Mouse (Mus musculus): Measurements from ENCODE around the gene Ccl9. TPM values are rescaled to one million over a fixed set of nuclear protein-coding genes. Genes with fewer than 3 reads are reported as not detected.

Gene Ccl9
- polyA plus RNA-seq, 2 experiments = 4.2 to 7.3 TPM

- H3K4me2 ChIP-seq (replicated peaks; ENCODE audit: low read depth, low read length, severe bottlenecking) = no peak within 1 kb of the TSS
- H3K4me1 ChIP-seq (ENCODE audit: control insufficient read depth, insufficient read depth, low read length) = peaks cover 15% of the 10 kb centered on the region
- H3K36me3 ChIP-seq (ENCODE audit: control insufficient read depth, insufficient read depth, low read length) = no peaks in the 10 kb centered on the region
- no peak within 1 kb of the TSS for H3K9ac ChIP-seq (ENCODE audit: low read depth, low read length, severe bottlenecking)
- H3K4me3 ChIP-seq (replicated peaks; ENCODE audit: low read length) = no peak within 1 kb of the TSS
- no peaks in the 10 kb centered on the region for H3K27me3 ChIP-seq (ENCODE audit: control insufficient read depth, insufficient read depth, low read length)
- DNase-seq (ENCODE audit: low spot score) (no peak), ATAC-seq (ENCODE audit: low FRiP score, low read depth) (no peak)
- no peak for TF ChIP-seq POLR2A (IDR thresholded peaks at IDR 0.05; ENCODE audit: borderline replicate concordance, extremely low read depth, insufficient read depth, insufficient read length)
- no peaks in the 10 kb centered on the region for H3K9me3 ChIP-seq (ENCODE audit: control insufficient read depth, low read length)
- no peak within 1 kb of the TSS for H3K27ac ChIP-seq (replicated peaks; ENCODE audit: low read depth, low read length)
- 78% methylated on average over 5 of the region's 5 CpGs for WGBS
Measured at GRCm38 (mm10) chr11:83530360-83530759, 48.1 kb downstream of the Ccl9 start, which contains the start of gene Ccl5. Gene Ccl5, minus strand, starts transcription at chr11:83530518.

- ATAC-seq (ENCODE audit: low FRiP score, low read depth) (no peak), DNase-seq (ENCODE audit: low spot score) (no peak)
- Histone ChIP-seq H3K9me3 (ENCODE audit: control insufficient read depth, low read length) (no peaks in the 10 kb centered on the region), H3K9ac (ENCODE audit: low read depth, low read length, severe bottlenecking) (no peak overlapping the region), H3K27me3 (ENCODE audit: control insufficient read depth, insufficient read depth, low read length) (no peaks in the 10 kb centered on the region), H3K36me3 (ENCODE audit: control insufficient read depth, insufficient read depth, low read length) (no peaks in the 10 kb centered on the region), H3K4me2 (replicated peaks; ENCODE audit: low read depth, low read length, severe bottlenecking) (no peak overlapping the region), H3K4me1 (ENCODE audit: control insufficient read depth, insufficient read depth, low read length) (peaks cover 1% of the 10 kb centered on the region), H3K4me3 (replicated peaks; ENCODE audit: low read length) (no peak overlapping the region), H3K27ac (replicated peaks; ENCODE audit: low read depth, low read length) (no peak overlapping the region)
- no peak for TF ChIP-seq POLR2A (IDR thresholded peaks at IDR 0.05; ENCODE audit: borderline replicate concordance, extremely low read depth, insufficient read depth, insufficient read length)
- 78% methylated on average over 12 of the region's 12 CpGs for WGBS
Measured at GRCm38 (mm10) chr11:83529024-83529423, 49.4 kb downstream of the Ccl9 start.

Other genes with a start within 250 kb of the Ccl9 start
- 8.4 and 12.3 TPM in 2 replicates for gene Rasl10b, start 169.5 kb downstream of the Ccl9 start, polyA plus RNA-seq (2012; rRNA removed)
- 2.2 and 2.4 TPM in 2 replicates for gene Rasl10b, start 169.5 kb downstream of the Ccl9 start, polyA plus RNA-seq (2014; fragmentation: Nextera tagmentation; extraction: Ambion mirVana)
- gene Gas2l2, start 149.2 kb downstream of the Ccl9 start, polyA plus RNA-seq (2012; rRNA removed) = 0.03 and 0.04 TPM in 2 replicates
- gene Gas2l2, start 149.2 kb downstream of the Ccl9 start, polyA plus RNA-seq (2014; fragmentation: Nextera tagmentation; extraction: Ambion mirVana) = not detected in 2 replicates
- gene 1700020L24Rik, start 141.0 kb downstream of the Ccl9 start, polyA plus RNA-seq (2012; rRNA removed) = 0.57 and 1.2 TPM in 2 replicates
- 0.33 and 0.39 TPM in 2 replicates for gene 1700020L24Rik, start 141.0 kb downstream of the Ccl9 start, polyA plus RNA-seq (2014; fragmentation: Nextera tagmentation; extraction: Ambion mirVana)
- 4.6 and 5.7 TPM in 2 replicates for gene Mmp28, start 115.6 kb downstream of the Ccl9 start, polyA plus RNA-seq (2012; rRNA removed)
- gene Mmp28, start 115.6 kb downstream of the Ccl9 start, polyA plus RNA-seq (2014; fragmentation: Nextera tagmentation; extraction: Ambion mirVana) = 2.4 and 3.6 TPM in 2 replicates
- 60.0 and 103 TPM in 2 replicates for gene Taf15, start 105.5 kb downstream of the Ccl9 start, polyA plus RNA-seq (2012; rRNA removed)
- 8.3 and 10.9 TPM in 2 replicates for gene Taf15, start 105.5 kb downstream of the Ccl9 start, polyA plus RNA-seq (2014; fragmentation: Nextera tagmentation; extraction: Ambion mirVana)
- gene Heatr9, start 56.5 kb downstream of the Ccl9 start, polyA plus RNA-seq (2012; rRNA removed) = not detected in 2 replicates
- not detected in 2 replicates for gene Heatr9, start 56.5 kb downstream of the Ccl9 start, polyA plus RNA-seq (2014; fragmentation: Nextera tagmentation; extraction: Ambion mirVana)
- gene Ccl5, start 48.1 kb downstream of the Ccl9 start, polyA plus RNA-seq (2012; rRNA removed) = 0.48 and 0.81 TPM in 2 replicates
- 0.70 and 0.81 TPM in 2 replicates for gene Ccl5, start 48.1 kb downstream of the Ccl9 start, polyA plus RNA-seq (2014; fragmentation: Nextera tagmentation; extraction: Ambion mirVana)
- 1.5 and 2.0 TPM in 2 replicates for gene Ccl6, start 14.5 kb upstream of the Ccl9 start, polyA plus RNA-seq (2012; rRNA removed)
- gene Ccl6, start 14.5 kb upstream of the Ccl9 start, polyA plus RNA-seq (2014; fragmentation: Nextera tagmentation; extraction: Ambion mirVana) = 5.0 and 6.5 TPM in 2 replicates
- not detected in 2 replicates for gene Rpl9-ps1, start 67.0 kb upstream of the Ccl9 start, polyA plus RNA-seq (2012; rRNA removed)
- gene Rpl9-ps1, start 67.0 kb upstream of the Ccl9 start, polyA plus RNA-seq (2014; fragmentation: Nextera tagmentation; extraction: Ambion mirVana) = not detected in 2 replicates
- 1.9 and 3.5 TPM in 2 replicates for gene Ccl3, start 70.7 kb upstream of the Ccl9 start, polyA plus RNA-seq (2012; rRNA removed)
- gene Ccl3, start 70.7 kb upstream of the Ccl9 start, polyA plus RNA-seq (2014; fragmentation: Nextera tagmentation; extraction: Ambion mirVana) = 1.4 and 2.3 TPM in 2 replicates
- gene Ccl4, start 83.9 kb upstream of the Ccl9 start, polyA plus RNA-seq (2012; rRNA removed) = 0.80 and 0.88 TPM in 2 replicates
- 1.0 and 1.2 TPM in 2 replicates for gene Ccl4, start 83.9 kb upstream of the Ccl9 start, polyA plus RNA-seq (2014; fragmentation: Nextera tagmentation; extraction: Ambion mirVana)
- gene Wfdc17, start 125.4 kb upstream of the Ccl9 start, polyA plus RNA-seq (2012; rRNA removed) = 1.2 and 1.3 TPM in 2 replicates
- 3.0 and 3.2 TPM in 2 replicates for gene Wfdc17, start 125.4 kb upstream of the Ccl9 start, polyA plus RNA-seq (2014; fragmentation: Nextera tagmentation; extraction: Ambion mirVana)
- gene Wfdc18, start 130.4 kb upstream of the Ccl9 start, polyA plus RNA-seq (2012; rRNA removed) = 0.24 and 0.35 TPM in 2 replicates
- gene Wfdc18, start 130.4 kb upstream of the Ccl9 start, polyA plus RNA-seq (2014; fragmentation: Nextera tagmentation; extraction: Ambion mirVana) = 0.40 and 0.43 TPM in 2 replicates
- gene Wfdc21, start 168.3 kb upstream of the Ccl9 start, polyA plus RNA-seq (2012; rRNA removed) = 1.3 TPM in 1 of 2 replicates, not detected in the other
- gene Wfdc21, start 168.3 kb upstream of the Ccl9 start, polyA plus RNA-seq (2014; fragmentation: Nextera tagmentation; extraction: Ambion mirVana) = not detected in 2 replicates
- 22.5 and 27.5 TPM in 2 replicates for gene Heatr6, start 175.1 kb upstream of the Ccl9 start, polyA plus RNA-seq (2012; rRNA removed)
- gene Heatr6, start 175.1 kb upstream of the Ccl9 start, polyA plus RNA-seq (2014; fragmentation: Nextera tagmentation; extraction: Ambion mirVana) = 26.0 and 29.5 TPM in 2 replicates

Data from limb, embryonic 14.5 days (tissue).